Mouse (Mus musculus) intestine, postnatal 0 days (tissue): ENCODE data around the gene Vsig10. TPM values are rescaled to one million over a fixed set of nuclear protein-coding genes. Genes with fewer than 3 reads are reported as not detected.
"Not testable (repeated sequence)": the region's sequence is repeated elsewhere in the genome, so short reads cannot be mapped to it uniquely, and the experiment has no call there.

ENCODE experiments used
- ATAC-seq: fragments of 200-750 bp; cut with Nextera tagmentation; 2 replicates; pipeline ENCODE4 v1.8.0; 2017; ENCODE audit warnings: mild to moderate bottlenecking, moderate TSS enrichment, moderate library complexity
- H3K27ac ChIP-seq: fragments of 300-500 bp; sonication (generic); 2 replicates; pipeline ENCODE4 v1.5.1; 2014; ENCODE audit warnings: mild to moderate bottlenecking, low read depth, low read length, moderate library complexity
- H3K27me3 ChIP-seq: fragments of 300-500 bp; sonication (generic); replicated peaks from 2 replicates; pipeline ENCODE4 v1.6.1; 2014; ENCODE audit warnings: low read length, mixed read lengths; ENCODE audit not compliant: control insufficient read depth, insufficient read depth
- H3K36me3 ChIP-seq: fragments of 300-500 bp; sonication (generic); 2 replicates; pipeline ENCODE4 v1.6.1; 2014; ENCODE audit warnings: mild to moderate bottlenecking, moderate library complexity; ENCODE audit not compliant: control insufficient read depth, insufficient read depth
- H3K4me1 ChIP-seq: fragments of 300-500 bp; sonication (generic); replicated peaks from 2 replicates; pipeline ENCODE4 v1.6.1; 2014; ENCODE audit warnings: antibody characterized with exemption, low read length, mixed read lengths; ENCODE audit not compliant: control insufficient read depth, insufficient read depth
- H3K4me2 ChIP-seq: fragments of 300-500 bp; sonication (generic); replicated peaks from 2 replicates; pipeline ENCODE4 v1.6.1; 2014; ENCODE audit warnings: low read depth, mild to moderate bottlenecking, moderate library complexity
- H3K4me3 ChIP-seq: fragments of 300-500 bp; sonication (generic); 2 replicates; pipeline ENCODE4 v1.5.1; 2014; ENCODE audit warnings: low read depth, low read length
- H3K9ac ChIP-seq: fragments of 300-500 bp; sonication (generic); 2 replicates; pipeline ENCODE4 v1.6.1; 2014; ENCODE audit warnings: mild to moderate bottlenecking, low read depth, low read length
- H3K9me3 ChIP-seq: fragments of 300-500 bp; sonication (generic); 2 replicates; pipeline ENCODE4 v1.6.1; 2016; ENCODE audit warnings: mixed run types; ENCODE audit not compliant: control insufficient read depth
- CTCF ChIP-seq: sonication (generic); IDR thresholded peaks from 2 replicates; pipeline ENCODE4 v1.5.1; 2016; ENCODE audit warnings: low read depth, mild to moderate bottlenecking, control low read depth, antibody characterized with exemption, moderate library complexity
- WGBS: fragments of 180-500 bp; shearing (Covaris S2); extraction: QIAGEN DNeasy Blood & Tissue Kit; methylation state at CpG from one replicate; pipeline ENCODE4 v1.1.7; 2014; 5-methylcytosine and 5-hydroxymethylcytosine counted together
- polyA plus RNA-seq: library from polyadenylated mRNA; unstranded; fragments of >200 nt; fragmentation: Nextera tagmentation; extraction: Ambion mirVana; gene quantifications from 2 replicates; pipeline ENCODE4 v1.2.1, GENCODE M21; 2015

Gene Vsig10
- polyA plus RNA-seq, 1 experiment from 2014 or later = 13.9 TPM

GRCm38 (mm10) chr5:117365904-117366561 is 47.1 kb downstream of the Vsig10 start:
- no peak overlapping the region for H3K4me3 ChIP-seq
- peaks cover 6% of the 10 kb centered on the region for H3K4me1 ChIP-seq
- H3K9ac ChIP-seq = no peak overlapping the region
- H3K27me3 ChIP-seq = no peaks in the 10 kb centered on the region
- peak overlapping the region; percentile 57; the same call in 1 of the 2 replicates for H3K4me2 ChIP-seq
- peaks cover 53% of the 10 kb centered on the region for H3K36me3 ChIP-seq
- no peak for TF ChIP-seq CTCF
- H3K9me3 ChIP-seq = no peaks in the 10 kb centered on the region
- ATAC-seq = peak; percentile 82
- WGBS = 53% methylated on average over 13 of the region's 13 CpGs
- H3K27ac ChIP-seq = peak overlapping the region; percentile 99

GRCm38 (mm10) chr5:117367206-117367605 is 48.3 kb downstream of the Vsig10 start:
- no peak overlapping the region for H3K4me2 ChIP-seq
- H3K4me1 ChIP-seq = peaks cover 6% of the 10 kb centered on the region
- H3K4me3 ChIP-seq = no peak overlapping the region
- peaks cover 60% of the 10 kb centered on the region for H3K36me3 ChIP-seq
- peak overlapping the region; percentile 99 for H3K27ac ChIP-seq
- TF ChIP-seq CTCF = no peak
- ATAC-seq = no peak
- no peaks in the 10 kb centered on the region for H3K9me3 ChIP-seq
- 0 out of 2 replicates have a peak overlapping the region, but pooled peaks have one; percentile 22 for H3K9ac ChIP-seq
- no peaks in the 10 kb centered on the region for H3K27me3 ChIP-seq
- WGBS = 27% methylated on average over 8 of the region's 8 CpGs

- no peaks in the 10 kb centered on the region for H3K27me3 ChIP-seq
Measured at GRCm38 (mm10) chr5:117370592-117370991, 51.7 kb downstream of the Vsig10 start.

GRCm38 (mm10) chr5:117373418-117373817 is 54.5 kb downstream of the Vsig10 start:
- H3K27ac ChIP-seq = no peak overlapping the region
- TF ChIP-seq CTCF = no peak
- no peak overlapping the region for H3K4me3 ChIP-seq
- H3K27me3 ChIP-seq = no peaks in the 10 kb centered on the region
- no peak for ATAC-seq
- no peak overlapping the region for H3K4me2 ChIP-seq
- H3K4me1 ChIP-seq = no peaks in the 10 kb centered on the region
- no peaks in the 10 kb centered on the region for H3K9me3 ChIP-seq
- peaks cover 94% of the 10 kb centered on the region for H3K36me3 ChIP-seq
- H3K9ac ChIP-seq = no peak overlapping the region
- 92% methylated on average over 9 of the region's 9 CpGs for WGBS

More at GRCm38 (mm10) chr5:117370592-117370991, 51.7 kb downstream of the Vsig10 start:
- Histone ChIP-seq H3K4me3 (no peak overlapping the region), H3K27ac (no peak overlapping the region), H3K4me2 (no peak overlapping the region), H3K9me3 (no peaks in the 10 kb centered on the region), H3K9ac (no peak overlapping the region), H3K4me1 (no peaks in the 10 kb centered on the region; the same call in 1 of the 2 replicates), H3K36me3 (peaks cover 83% of the 10 kb centered on the region)
- ATAC-seq = no peak
- TF ChIP-seq CTCF = no peak
- WGBS = 84% methylated on average over 10 of the region's 10 CpGs

GRCm38 (mm10) chr5:117374372-117375049 is 55.6 kb downstream of the Vsig10 start:
- no peak for TF ChIP-seq CTCF
- WGBS = 87% methylated on average over 7 of the region's 7 CpGs

GRCm38 (mm10) chr5:117376331-117376761 is 57.5 kb downstream of the Vsig10 start:
- WGBS = 82% methylated on average over 11 of the region's 11 CpGs
- Histone ChIP-seq H3K4me3 (no peak overlapping the region), H3K9me3 (no peaks in the 10 kb centered on the region), H3K9ac (no peak overlapping the region), H3K27me3 (no peaks in the 10 kb centered on the region), H3K4me2 (no peak overlapping the region), H3K36me3 (peaks cover 90% of the 10 kb centered on the region), H3K4me1 (no peaks in the 10 kb centered on the region), H3K27ac (0 out of 2 replicates have a peak overlapping the region, but pooled peaks have one; percentile 3)
- TF ChIP-seq CTCF = no peak
- no peak for ATAC-seq

More at GRCm38 (mm10) chr5:117374372-117375049, 55.6 kb downstream of the Vsig10 start:
- Histone ChIP-seq H3K4me3 (no peak overlapping the region), H3K9me3 (no peaks in the 10 kb centered on the region), H3K9ac (no peak overlapping the region), H3K36me3 (peaks cover 91% of the 10 kb centered on the region), H3K27me3 (no peaks in the 10 kb centered on the region), H3K27ac (no peak overlapping the region), H3K4me1 (no peaks in the 10 kb centered on the region), H3K4me2 (no peak overlapping the region)
- ATAC-seq = no peak

- not testable (repeated sequence) for H3K27me3 ChIP-seq, H3K27ac ChIP-seq, H3K9me3 ChIP-seq, H3K9ac ChIP-seq, H3K4me2 ChIP-seq, H3K4me3 ChIP-seq, H3K4me1 ChIP-seq, ATAC-seq
- peaks cover 90% of the 10 kb centered on the region for H3K36me3 ChIP-seq
- 86% methylated on average over 14 of the region's 14 CpGs for WGBS
Measured at GRCm38 (mm10) chr5:117377731-117378130, 58.8 kb downstream of the Vsig10 start.
